ENCODE assay signal across 14 mouse cellular contexts in the genomic region with DNA sequence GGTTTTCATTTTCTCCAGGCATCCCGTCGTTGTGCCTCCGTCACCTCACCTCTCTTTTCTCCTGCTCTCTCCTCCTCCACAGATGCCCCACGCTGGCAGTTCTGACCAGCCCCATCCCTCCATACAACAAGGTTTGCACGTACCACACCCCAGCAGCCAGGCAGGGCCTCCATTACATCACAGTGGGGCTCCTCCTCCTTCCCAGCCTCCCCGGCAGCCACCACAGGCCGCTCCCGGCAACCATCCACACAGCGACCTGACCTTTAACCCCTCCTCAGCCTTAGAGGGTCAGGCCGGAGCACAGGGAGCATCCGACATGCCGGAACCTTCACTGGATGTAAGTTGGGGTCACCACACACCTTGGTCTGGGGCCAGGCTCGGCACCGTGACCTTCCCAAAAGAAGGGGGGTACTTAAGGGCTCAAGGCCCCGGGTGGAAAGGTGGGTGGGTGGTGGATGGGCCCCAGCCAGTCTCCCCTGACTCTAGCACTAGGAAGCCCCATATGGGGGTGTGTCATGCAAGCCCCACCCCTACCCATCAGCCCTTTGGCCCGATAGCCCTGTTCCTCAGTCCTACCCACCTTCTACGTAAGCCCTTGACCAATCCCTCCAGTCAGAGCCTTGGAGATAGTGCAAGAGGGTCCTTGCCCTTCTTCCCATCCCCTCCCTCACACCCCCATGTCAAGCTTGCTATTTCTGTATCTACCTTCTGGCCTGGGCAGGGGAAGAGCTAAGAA. TPM values are rescaled to one million over a fixed set of nuclear protein-coding genes. Genes with fewer than 3 reads are reported as not detected.
DNase-seq lines count a peak whose midpoint lies in the region; ATAC-seq and TF ChIP-seq lines count a peak whose summit lies in the region.
"Had no signal": no experiment of that assay in that cellular context is flagged by ENCODE, and none has a peak within 500 bp of the region (broad histone marks: within the 10 kb centered on the region; RNA-seq: fewer than 3 reads in every experiment).

No protein-coding gene starts in this region.

- ATAC-seq in cerebellum, adult (ENCODE audit: insufficient number of reproducible peaks, low FRiP score, low TSS enrichment): no peak
- ATAC-seq in hindbrain, embryonic 16.5 days: no peak
- ATAC-seq in midbrain, embryonic 15.5 days (replicated peaks): no peak

- no peak overlapping the region for H3K4me2 ChIP-seq in hindbrain, embryonic 16.5 days (ENCODE audit: low read length)
- H3K4me2 ChIP-seq in midbrain, embryonic 15.5 days: no peak overlapping the region
- H3K4me2 ChIP-seq: embryonic facial prominence, embryonic 15.5 days had no signal

- no peak overlapping the region for H3K9ac ChIP-seq in hindbrain, embryonic 16.5 days (ENCODE audit: low read depth, low read length)
- H3K9ac ChIP-seq in midbrain, embryonic 15.5 days: no peak overlapping the region
- H3K9ac ChIP-seq: embryonic facial prominence, embryonic 15.5 days had no signal

- H3K4me1 ChIP-seq in hindbrain, embryonic 16.5 days (ENCODE audit: control insufficient read depth, insufficient read depth, low read depth, low read length): peaks cover 8% of the 10 kb centered on the region; the same call in 1 of the 2 replicates
- H3K4me1 ChIP-seq in midbrain, embryonic 15.5 days: no peaks in the 10 kb centered on the region
- H3K4me1 ChIP-seq: embryonic facial prominence, embryonic 15.5 days had no signal

- peaks cover 73% of the 10 kb centered on the region for H3K36me3 ChIP-seq in hindbrain, embryonic 16.5 days (ENCODE audit: control insufficient read depth, insufficient read depth, low read length)
- peaks cover 53% of the 10 kb centered on the region for H3K36me3 ChIP-seq in midbrain, embryonic 15.5 days (replicated peaks)

- 68% methylated on average over 16 of the region's 17 CpGs for WGBS in hindbrain, embryonic 16.5 days
- 82% methylated on average over 17 of the region's 17 CpGs for WGBS in midbrain, embryonic 15.5 days

- TF ChIP-seq CTCF in layer of hippocampus, adult 2 months (conservative IDR thresholded peaks at IDR 0.05): no peak

- H3K9me3 ChIP-seq in hindbrain, embryonic 16.5 days (ENCODE audit: control insufficient read depth, low read length): no peaks in the 10 kb centered on the region
- no peaks in the 10 kb centered on the region for H3K9me3 ChIP-seq in midbrain, embryonic 15.5 days
- H3K9me3 ChIP-seq: embryonic facial prominence, embryonic 15.5 days; heart, embryonic 10.5 days; megakaryocyte, embryonic 14.5 days had no signal

- DNase-seq in cerebellum, adult 9-10 months: peak; percentile 34
- no peak for DNase-seq in layer of hippocampus, adult 2 months (ENCODE audit: low spot score in 2 of 2)
- no peak for DNase-seq in layer of hippocampus, postnatal 25 days (ENCODE audit: extremely low spot score in 1 of 2, low spot score in 1 of 2)
- DNase-seq in adrenal gland, postnatal 14 days: no peak
- DNase-seq in right cerebral cortex, postnatal 36 days (ENCODE audit: low spot score in 2 of 2): no peak
- DNase-seq: adrenal gland, postnatal 25 days; kidney, adult 2 months; right cerebral cortex, postnatal 14 days had no signal

- no peak overlapping the region for H3K4me3 ChIP-seq in layer of hippocampus, adult 2 months
- no peak overlapping the region for H3K4me3 ChIP-seq in hindbrain, embryonic 16.5 days (ENCODE audit: low read length)
- no peak overlapping the region for H3K4me3 ChIP-seq in midbrain, embryonic 15.5 days
- H3K4me3 ChIP-seq: embryonic facial prominence, embryonic 15.5 days; heart, embryonic 10.5 days; megakaryocyte, embryonic 14.5 days had no signal

- no peaks in the 10 kb centered on the region for H3K27me3 ChIP-seq in hindbrain, embryonic 16.5 days (replicated peaks; ENCODE audit: control insufficient read depth, insufficient read depth, low read length)
- H3K27me3 ChIP-seq in midbrain, embryonic 15.5 days (replicated peaks): no peaks in the 10 kb centered on the region
- H3K27me3 ChIP-seq: embryonic facial prominence, embryonic 15.5 days; megakaryocyte, embryonic 14.5 days had no signal

- H3K27ac ChIP-seq in layer of hippocampus, adult 2 months: peak overlapping the region; percentile 57; the same call in 1 of the 2 replicates
- H3K27ac ChIP-seq in hindbrain, embryonic 16.5 days (ENCODE audit: low read depth, low read length): peak overlapping the region; percentile 35; the same call in 1 of the 2 replicates
- peak overlapping the region; percentile 45; the same call in 1 of the 2 replicates for H3K27ac ChIP-seq in midbrain, embryonic 15.5 days
- H3K27ac ChIP-seq: embryonic facial prominence, embryonic 15.5 days; heart, embryonic 10.5 days had no signal

RNA-seq across cellular contexts. Expression of a gene that starts 32.6 kb away (rescaled TPM):
- total RNA-seq in layer of hippocampus, adult 2 months (2021): 10 to 100 TPM; 27.4 to 34.2 TPM
- 10 to 100 TPM; 26.0 to 27.7 TPM for total RNA-seq in layer of hippocampus, postnatal 25 days (2021)
- polyA plus RNA-seq in hindbrain, embryonic 16.5 days (2015; fragmentation: Nextera tagmentation; extraction: Ambion mirVana): 34.6 and 45.4 TPM in 2 replicates
- 30.6 and 32.0 TPM in 2 replicates for polyA plus RNA-seq in midbrain, embryonic 15.5 days (2015; fragmentation: Nextera tagmentation; extraction: Ambion mirVana)
- 52.4 and 53.9 TPM in 2 replicates for total RNA-seq in adrenal gland, postnatal 14 days (2021)
